Mouse (Mus musculus) midbrain, embryonic 14.5 days (tissue): ENCODE measurements around the gene Tbc1d23. TPM values are rescaled to one million over a fixed set of nuclear protein-coding genes. Genes with fewer than 3 reads are reported as not detected.

Experiments
- ATAC-seq: fragments of 200-750 bp; cut with Nextera tagmentation; 2 replicates; pipeline ENCODE4 v1.8.0; 2017; ENCODE audit warnings: moderate number of reproducible peaks, moderate library complexity; ENCODE audit not compliant: low FRiP score, low TSS enrichment
- DNase-seq: peaks from one replicate; pipeline ENCODE4 v3.0.0-alpha.2; 2015
- H3K27ac ChIP-seq: fragments of 300-500 bp; sonication (generic); replicated peaks from 2 replicates; pipeline ENCODE4 v1.5.1; 2014; ENCODE audit warnings: mild to moderate bottlenecking, low read depth, low read length, moderate library complexity
- H3K27me3 ChIP-seq: fragments of 300-500 bp; sonication (generic); 2 replicates; pipeline ENCODE4 v1.6.1; 2014; ENCODE audit warnings: low read length, control low read depth, mixed read lengths; ENCODE audit not compliant: control insufficient read depth, insufficient read depth
- H3K36me3 ChIP-seq: fragments of 300-500 bp; sonication (generic); 2 replicates; pipeline ENCODE4 v1.6.1; 2014; ENCODE audit warnings: low read length, control low read depth; ENCODE audit not compliant: control insufficient read depth, insufficient read depth
- H3K4me1 ChIP-seq: fragments of 300-500 bp; sonication (generic); 2 replicates; pipeline ENCODE4 v1.6.1; 2014; ENCODE audit warnings: mild to moderate bottlenecking, antibody characterized with exemption, low read length, control low read depth; ENCODE audit not compliant: control insufficient read depth, insufficient read depth
- H3K4me2 ChIP-seq: fragments of 300-500 bp; sonication (generic); 2 replicates; pipeline ENCODE4 v1.6.1; 2014; ENCODE audit warnings: mild to moderate bottlenecking, low read length, moderate library complexity
- H3K4me3 ChIP-seq: fragments of 300-500 bp; sonication (generic); replicated peaks from 2 replicates; pipeline ENCODE4 v1.5.1; 2014; ENCODE audit warnings: low read depth, low read length
- H3K9ac ChIP-seq: fragments of 300-500 bp; sonication (generic); replicated peaks from 2 replicates; pipeline ENCODE4 v1.6.1; 2014; ENCODE audit warnings: mild to moderate bottlenecking, low read length, moderate library complexity
- H3K9me3 ChIP-seq: fragments of 300-500 bp; sonication (generic); 2 replicates; pipeline ENCODE4 v1.6.1; 2016; ENCODE audit warnings: low read length, control low read depth, mixed read lengths; ENCODE audit not compliant: control insufficient read depth
- WGBS: fragments of 180-500 bp; shearing (Covaris S2); extraction: QIAGEN DNeasy Blood & Tissue Kit; methylation state at CpG from one replicate; pipeline ENCODE4 v1.1.7; 2014; 5-methylcytosine and 5-hydroxymethylcytosine counted together
- polyA plus RNA-seq: library from polyadenylated mRNA; unstranded; fragments of >200 nt; fragmentation: Nextera tagmentation; extraction: Ambion mirVana; gene quantifications from 2 replicates; pipeline ENCODE4 v1.2.1, GENCODE M21; 2014

Tbc1d23 gene
- 47.4 and 52.4 TPM in 2 replicates for polyA plus RNA-seq

- Histone ChIP-seq H3K4me3 (peak within 1 kb of the TSS; percentile 61), H3K4me1 (peaks cover 6% of the 10 kb centered on the region), H3K27ac (peak within 1 kb of the TSS; percentile 82), H3K27me3 (no peaks in the 10 kb centered on the region), H3K4me2 (peak within 1 kb of the TSS; percentile 52), H3K36me3 (no peaks in the 10 kb centered on the region), H3K9me3 (no peaks in the 10 kb centered on the region), H3K9ac (peak within 1 kb of the TSS; percentile 66)
- ATAC-seq (peak; percentile 99), DNase-seq (peak; percentile 98)
- under 1% methylated on average over 42 of the region's 42 CpGs for WGBS
Observed at GRCm38 (mm10) chr16:57231089-57231936, at the start of gene Tbc1d23. Gene Tbc1d23 (minus strand): TSS chr16:57231504.

GRCm38 (mm10) chr16:57280221-57281217 lies 49.2 kb upstream of the Tbc1d23 start:
- Histone ChIP-seq H3K4me2 (no peak overlapping the region), H3K9me3 (no peaks in the 10 kb centered on the region), H3K9ac (no peak overlapping the region), H3K27me3 (no peaks in the 10 kb centered on the region), H3K27ac (no peak overlapping the region), H3K36me3 (no peaks in the 10 kb centered on the region), H3K4me3 (no peak overlapping the region), H3K4me1 (no peaks in the 10 kb centered on the region)
- ATAC-seq (no peak), DNase-seq (no peak)
- WGBS, result 92% methylated on average over 31 of the region's 31 CpGs

- no peak for DNase-seq
- Histone ChIP-seq H3K4me3 (no peak overlapping the region), H3K27ac (no peak overlapping the region), H3K4me1 (no peaks in the 10 kb centered on the region), H3K9me3 (no peaks in the 10 kb centered on the region), H3K9ac (no peak overlapping the region), H3K27me3 (no peaks in the 10 kb centered on the region), H3K4me2 (no peak overlapping the region), H3K36me3 (no peaks in the 10 kb centered on the region)
- no peak for ATAC-seq
- 93% methylated on average over 10 of the region's 12 CpGs for WGBS
Observed at GRCm38 (mm10) chr16:57278976-57279626, 47.8 kb upstream of the Tbc1d23 start.

GRCm38 (mm10) chr16:57269751-57270150 lies 38.4 kb upstream of the Tbc1d23 start:
- Histone ChIP-seq H3K9me3 (no peaks in the 10 kb centered on the region), H3K4me1 (no peaks in the 10 kb centered on the region), H3K27me3 (no peaks in the 10 kb centered on the region), H3K36me3 (no peaks in the 10 kb centered on the region), H3K4me2 (no peak overlapping the region), H3K27ac (no peak overlapping the region), H3K4me3 (no peak overlapping the region), H3K9ac (no peak overlapping the region)
- DNase-seq, result no peak
- no peak for ATAC-seq
- WGBS, result 95% methylated on average over 13 of the region's 13 CpGs

- no peaks in the 10 kb centered on the region for H3K27me3 ChIP-seq
- 91% methylated on average over 14 of the region's 14 CpGs for WGBS
- no peak for ATAC-seq
- no peaks in the 10 kb centered on the region for H3K36me3 ChIP-seq
- no peak overlapping the region for H3K9ac ChIP-seq
- H3K9me3 ChIP-seq, result no peaks in the 10 kb centered on the region
- no peak overlapping the region for H3K4me3 ChIP-seq
- no peak for DNase-seq
- no peak overlapping the region for H3K4me2 ChIP-seq
- no peak overlapping the region for H3K27ac ChIP-seq
- no peaks in the 10 kb centered on the region for H3K4me1 ChIP-seq
Observed at GRCm38 (mm10) chr16:57268058-57268841, 36.9 kb upstream of the Tbc1d23 start.

- Histone ChIP-seq H3K27me3 (no peaks in the 10 kb centered on the region), H3K9ac (no peak overlapping the region), H3K36me3 (no peaks in the 10 kb centered on the region), H3K4me2 (no peak overlapping the region), H3K4me1 (no peaks in the 10 kb centered on the region), H3K27ac (no peak overlapping the region), H3K4me3 (no peak overlapping the region), H3K9me3 (no peaks in the 10 kb centered on the region)
- peak; percentile 8 for DNase-seq
- ATAC-seq, result no peak
- 35% methylated on average over 1 of the region's 1 CpGs for WGBS
Observed at GRCm38 (mm10) chr16:57267068-57267467, 35.8 kb upstream of the Tbc1d23 start.

- H3K4me2 ChIP-seq, result no peak overlapping the region
- ATAC-seq, result no peak
- no peaks in the 10 kb centered on the region for H3K36me3 ChIP-seq
- H3K4me3 ChIP-seq, result no peak overlapping the region
- no peak for DNase-seq
- H3K4me1 ChIP-seq, result no peaks in the 10 kb centered on the region
- no peaks in the 10 kb centered on the region for H3K27me3 ChIP-seq
- no peak overlapping the region for H3K27ac ChIP-seq
- no peaks in the 10 kb centered on the region for H3K9me3 ChIP-seq
- no peak overlapping the region for H3K9ac ChIP-seq
- WGBS, result 78% methylated on average over 10 of the region's 10 CpGs
Observed at GRCm38 (mm10) chr16:57260152-57260551, 28.8 kb upstream of the Tbc1d23 start.
